Mouse (Mus musculus) spleen, adult 2 months (tissue): ENCODE data around the gene Scp2. TPM values are rescaled to one million over a fixed set of nuclear protein-coding genes. Genes with fewer than 3 reads are reported as not detected.
"Not testable (repeated sequence)": the region's sequence is repeated elsewhere in the genome, so short reads cannot be mapped to it uniquely, and the experiment has no call there.

ENCODE experiments used
- DNase-seq, 2 experiments: peaks; one replicate each; pipeline versions ENCODE4 v3.0.0 to v3.0.0-alpha.2; 2012 to 2021; ENCODE audit warnings: low spot score in 2 of 2, low read depth in 1 of 2
- H3K27ac ChIP-seq: fragments of 200-500 bp; 2 replicates; pipeline ENCODE4 v1.5.1; 2012; ENCODE audit warnings: low read length, inconsistent platforms; ENCODE audit not compliant: insufficient read depth
- H3K27me3 ChIP-seq: fragments of 200-500 bp; 2 replicates; pipeline ENCODE4 v1.6.1; 2012; ENCODE audit warnings: mild to moderate bottlenecking, moderate library complexity, low read length, inconsistent platforms; ENCODE audit not compliant: control insufficient read depth, insufficient read depth
- H3K36me3 ChIP-seq: fragments of 200-500 bp; 2 replicates; pipeline ENCODE4 v1.6.1; 2012; ENCODE audit warnings: mild to moderate bottlenecking, low read length, inconsistent platforms; ENCODE audit not compliant: control insufficient read depth, insufficient read depth
- H3K4me1 ChIP-seq: fragments of 200-500 bp; 2 replicates; pipeline ENCODE4 v1.6.1; 2011; ENCODE audit warnings: inconsistent platforms; ENCODE audit not compliant: control insufficient read depth, insufficient read depth, insufficient read length
- H3K4me3 ChIP-seq: fragments of 200-500 bp; 2 replicates; pipeline ENCODE4 v1.5.1; 2011; ENCODE audit warnings: mild to moderate bottlenecking, inconsistent platforms; ENCODE audit not compliant: insufficient read depth, insufficient read length; ENCODE audit errors: extremely low read depth
- CTCF ChIP-seq: fragments of 200-500 bp; IDR thresholded peaks from 2 replicates; pipeline ENCODE4 v1.5.1; 2011; ENCODE audit warnings: mild to moderate bottlenecking, inconsistent platforms; ENCODE audit not compliant: insufficient read depth, insufficient read length, insufficient replicate concordance; ENCODE audit errors: extremely low read depth
- POLR2A ChIP-seq: fragments of 200-500 bp; IDR thresholded peaks from 2 replicates; pipeline ENCODE4 v1.6.1; 2011; ENCODE audit warnings: low read depth, low read length, inconsistent platforms
- WGBS: fragments of 180-500 bp; shearing (Covaris S2); methylation state at CpG from one replicate; pipeline ENCODE4 v1.1.7; 2018; 5-methylcytosine and 5-hydroxymethylcytosine counted together
- polyA plus RNA-seq: library from polyadenylated mRNA; depleted of rRNA; stranded (reverse); fragments of >200 nt; gene quantifications from 2 replicates; pipeline ENCODE4 v1.2.3, GENCODE M21; 2012

The Scp2 gene
- polyA plus RNA-seq, 1 experiment = 54.0 TPM

DNA sequence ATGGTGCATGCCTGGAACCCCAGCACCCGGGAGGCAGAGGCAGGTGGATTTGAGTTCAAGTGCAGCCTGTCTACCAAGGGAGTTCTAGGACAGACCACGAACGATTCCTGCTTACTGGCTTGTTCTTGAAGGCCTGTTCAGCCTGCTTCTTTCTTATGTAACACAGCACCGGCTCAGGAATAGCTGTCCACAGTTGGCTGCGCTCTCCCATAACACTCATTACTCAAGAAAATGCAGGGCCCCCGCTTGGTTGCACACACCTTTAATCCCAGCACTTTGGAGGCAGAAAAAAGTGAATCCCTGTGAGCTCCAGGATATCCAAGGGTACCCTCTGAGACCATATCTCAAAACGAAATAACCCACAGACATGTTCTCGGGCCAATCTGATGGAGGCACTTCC, 17.1 kb upstream of the Scp2 start:
- Histone ChIP-seq H3K36me3 (no peaks in the 10 kb centered on the region), H3K27ac (no peak overlapping the region), H3K4me3 (no peak overlapping the region), H3K27me3 (peaks cover 7% of the 10 kb centered on the region), H3K4me1 (peaks cover 2% of the 10 kb centered on the region)
- TF ChIP-seq CTCF (no peak), POLR2A (no peak)
- DNase-seq = no peak
- WGBS = 92% methylated on average over 8 of the region's 8 CpGs

DNA sequence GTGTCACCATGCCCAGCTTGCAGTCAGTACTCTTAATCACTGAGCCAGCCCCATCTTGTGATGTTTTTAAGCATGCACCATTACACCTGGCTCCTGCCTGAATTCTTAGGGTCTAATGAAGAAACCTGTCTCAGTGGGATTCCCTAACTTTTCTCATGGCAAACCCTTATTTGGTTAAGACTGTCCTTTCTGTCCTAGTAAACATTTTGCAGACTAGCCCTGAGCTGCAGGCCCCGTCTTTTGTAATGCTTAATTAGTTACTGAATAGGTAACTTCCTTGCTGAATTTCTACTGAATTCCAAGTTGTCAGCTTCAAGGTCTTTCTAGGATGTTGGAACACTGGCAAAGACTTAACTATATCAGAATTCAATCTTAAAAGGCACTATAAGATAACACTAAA, 10.3 kb upstream of the Scp2 start:
- not testable (repeated sequence) for H3K27me3 ChIP-seq, H3K4me3 ChIP-seq, H3K27ac ChIP-seq, H3K4me1 ChIP-seq, DNase-seq, H3K36me3 ChIP-seq
- WGBS = 82% methylated on average over 1 of the region's 1 CpGs

DNA sequence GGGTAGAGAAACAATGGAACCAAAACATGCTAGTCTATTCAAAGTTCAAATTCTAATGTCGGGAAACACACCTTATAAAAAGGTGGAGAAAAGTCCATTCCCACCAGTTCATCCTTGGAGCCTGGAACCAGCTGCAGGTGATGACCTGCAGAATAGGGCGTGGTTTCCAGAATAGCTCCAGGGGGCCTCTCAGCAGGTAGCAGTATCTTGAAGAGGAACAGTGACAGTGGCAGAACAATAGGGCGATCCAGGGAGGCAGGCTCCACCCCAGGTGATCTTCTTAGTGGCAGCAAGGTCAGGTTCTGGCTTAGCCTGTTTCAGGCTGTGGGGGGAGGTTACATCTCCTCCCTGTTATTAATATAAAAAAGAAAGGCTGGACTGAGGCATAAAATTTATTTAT, 756 bp upstream of the Scp2 start:
- not testable (repeated sequence) for H3K4me1 ChIP-seq, H3K27me3 ChIP-seq, H3K4me3 ChIP-seq, H3K36me3 ChIP-seq, H3K27ac ChIP-seq, DNase-seq
- 72% methylated on average over 3 of the region's 3 CpGs for WGBS

DNA sequence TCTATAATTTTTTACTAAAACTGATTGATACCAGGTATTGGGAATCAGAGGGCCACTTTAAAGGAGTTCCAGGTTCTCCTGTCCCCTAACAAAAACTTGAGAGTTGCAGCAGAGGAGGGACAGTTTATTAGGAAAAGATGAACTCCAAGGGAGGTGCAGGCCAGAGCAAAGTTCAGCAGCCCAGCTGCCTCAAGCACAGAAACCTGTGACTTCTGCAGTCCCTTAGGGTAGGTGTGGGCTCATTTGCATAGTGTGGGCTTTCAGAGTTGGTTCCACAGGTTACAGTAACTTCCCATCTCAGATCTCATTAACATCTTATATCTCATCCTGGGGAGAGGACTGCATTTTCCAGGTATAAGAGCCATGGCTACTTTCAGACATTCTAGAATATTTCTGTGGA, 1.0 kb downstream of the Scp2 start:
- no peak for TF ChIP-seq POLR2A
- TF ChIP-seq CTCF = no peak
- no peaks in the 10 kb centered on the region for H3K4me1 ChIP-seq
- no peak overlapping the region for H3K4me3 ChIP-seq
- no peaks in the 10 kb centered on the region for H3K36me3 ChIP-seq
- DNase-seq = no peak
- H3K27me3 ChIP-seq = no peaks in the 10 kb centered on the region
- no peak overlapping the region for H3K27ac ChIP-seq

DNA sequence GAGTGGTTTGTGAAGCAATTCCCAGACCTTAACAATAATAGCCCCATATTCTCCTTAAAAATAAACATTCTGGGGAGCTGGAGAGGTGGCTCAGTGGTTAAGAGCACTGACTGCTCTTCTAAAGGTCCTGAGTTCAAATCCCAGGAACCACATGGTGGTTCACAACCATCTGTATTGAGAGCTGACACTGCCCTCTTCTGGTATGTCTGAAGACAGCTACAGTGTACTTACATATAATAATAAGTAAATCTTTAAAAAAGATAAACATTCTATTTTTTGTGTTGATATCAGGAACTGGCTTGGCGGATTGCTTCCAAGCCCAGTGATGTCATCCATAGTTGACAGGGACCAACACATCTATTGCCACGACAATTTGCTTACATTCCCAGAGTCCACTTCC, 1.6 kb downstream of the Scp2 start:
- not testable (repeated sequence) for H3K4me1 ChIP-seq, DNase-seq, H3K27me3 ChIP-seq, H3K36me3 ChIP-seq, H3K27ac ChIP-seq, H3K4me3 ChIP-seq
- 85% methylated on average over 2 of the region's 2 CpGs for WGBS

DNA sequence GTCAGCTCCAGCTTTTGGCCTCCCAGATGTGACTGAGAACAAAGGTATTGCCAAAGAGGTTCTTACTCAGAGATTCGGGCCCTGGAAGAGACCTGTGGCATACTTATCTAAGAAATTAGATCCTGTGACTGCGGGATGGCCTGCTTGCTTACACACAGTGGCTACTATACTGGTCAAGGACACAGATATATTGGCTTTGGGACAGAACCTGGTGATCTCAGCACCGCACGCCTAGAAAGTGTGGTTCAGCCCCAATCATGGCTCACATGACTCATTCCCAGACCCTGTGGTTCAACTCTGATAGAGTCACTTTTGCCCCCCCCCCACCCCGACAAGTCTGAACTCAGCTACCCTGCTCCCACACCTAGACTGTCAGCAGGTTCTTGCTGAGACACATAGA, 7.9 kb downstream of the Scp2 start:
- Histone ChIP-seq H3K4me1 (no peaks in the 10 kb centered on the region), H3K36me3 (no peaks in the 10 kb centered on the region), H3K27ac (no peak overlapping the region), H3K4me3 (no peak overlapping the region), H3K27me3 (no peaks in the 10 kb centered on the region)
- DNase-seq = no peak
- TF ChIP-seq CTCF = no peak
- TF ChIP-seq POLR2A = no peak
- whole genome bisulfite sequencing = 90% methylated on average over 5 of the region's 5 CpGs

DNA sequence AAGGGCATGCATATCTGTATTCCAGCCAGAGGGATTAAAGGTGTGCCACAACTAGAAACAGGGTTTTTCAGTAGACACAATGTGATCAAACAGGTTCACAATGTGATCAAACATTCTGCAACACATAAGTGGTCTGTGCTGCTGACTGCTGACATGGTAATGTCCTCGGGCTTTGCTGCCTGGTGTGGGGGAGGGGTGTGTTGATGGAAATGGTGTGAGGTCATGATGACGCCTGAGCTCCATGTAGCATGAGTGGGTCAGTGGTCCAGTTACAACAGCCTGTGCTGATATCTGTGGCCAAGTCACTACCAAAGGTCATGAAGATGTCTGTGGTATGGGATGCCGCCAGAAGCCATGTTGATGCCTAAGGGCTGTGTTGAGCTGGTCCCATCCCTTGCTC, 14.3 kb downstream of the Scp2 start:
- H3K27me3 ChIP-seq = no peaks in the 10 kb centered on the region
- no peak overlapping the region for H3K27ac ChIP-seq
- WGBS = 91% methylated on average over 3 of the region's 3 CpGs
- no peak for DNase-seq
- no peak overlapping the region for H3K4me3 ChIP-seq
- H3K36me3 ChIP-seq = no peaks in the 10 kb centered on the region
- TF ChIP-seq CTCF (no peak), POLR2A (no peak)
- H3K4me1 ChIP-seq = no peaks in the 10 kb centered on the region

DNA sequence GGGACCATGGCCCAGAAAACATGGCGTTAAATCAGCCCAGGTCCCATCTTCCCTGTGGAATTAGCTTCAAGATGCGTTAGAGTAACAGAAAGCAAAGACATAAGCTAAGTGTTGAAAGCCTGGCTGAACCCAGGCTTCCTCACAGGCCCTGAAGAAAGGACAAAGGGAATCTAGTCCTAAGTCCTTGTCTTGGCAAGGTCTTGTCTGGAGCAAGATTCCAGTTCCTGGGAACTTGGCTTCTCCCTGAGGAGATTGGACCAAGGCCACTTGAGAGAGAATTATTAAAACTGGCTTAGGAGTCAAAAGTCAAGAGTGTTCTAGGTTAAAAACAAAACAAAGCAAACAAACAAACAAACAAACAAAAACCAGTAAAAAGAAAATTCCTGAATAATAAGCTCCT, 16.5 kb downstream of the Scp2 start:
- Histone ChIP-seq H3K36me3 (no peaks in the 10 kb centered on the region), H3K27me3 (no peaks in the 10 kb centered on the region), H3K4me3 (no peak overlapping the region), H3K4me1 (no peaks in the 10 kb centered on the region), H3K27ac (no peak overlapping the region)
- no peak for DNase-seq
- TF ChIP-seq CTCF (no peak), POLR2A (no peak)
- 93% methylated on average over 2 of the region's 2 CpGs for whole genome bisulfite sequencing
